Mouse (Mus musculus) embryonic fibroblast, embryonic 13.5 days (primary cell): ENCODE data around the gene Acd.

Source experiments
- CTCF ChIP-seq: IDR thresholded peaks from 2 replicates; pipeline ENCODE4 v1.5.1; 2011; ENCODE audit warnings: mild to moderate bottlenecking, control low read depth, low read length, moderate library complexity, borderline replicate concordance; ENCODE audit not compliant: insufficient read depth
- POLR2A ChIP-seq: IDR thresholded peaks from 2 replicates; pipeline ENCODE4 v1.6.1; 2011; ENCODE audit warnings: low read depth, mild to moderate bottlenecking, control low read depth, low read length, moderate library complexity

GRCm38 (mm10) chr8:105743301-105743700, 42.4 kb upstream of the Acd start:
- TF ChIP-seq CTCF (no peak), POLR2A (no peak)
